Mouse (Mus musculus) inflammation-experienced regulatory T-cells, adult 16 weeks (primary cell): ENCODE data around the gene Ldhd. TPM values are rescaled to one million over a fixed set of nuclear protein-coding genes. Genes with fewer than 3 reads are reported as not detected.

Experiments used
- polyA plus RNA-seq: library from polyadenylated mRNA; unstranded; fragments of 100-300 nt; shearing (Covaris generic); gene quantifications from one replicate; pipeline ENCODE4 v1.2.1, GENCODE M21; 2017

Ldhd gene
- 2.5 TPM for polyA plus RNA-seq

DNA sequence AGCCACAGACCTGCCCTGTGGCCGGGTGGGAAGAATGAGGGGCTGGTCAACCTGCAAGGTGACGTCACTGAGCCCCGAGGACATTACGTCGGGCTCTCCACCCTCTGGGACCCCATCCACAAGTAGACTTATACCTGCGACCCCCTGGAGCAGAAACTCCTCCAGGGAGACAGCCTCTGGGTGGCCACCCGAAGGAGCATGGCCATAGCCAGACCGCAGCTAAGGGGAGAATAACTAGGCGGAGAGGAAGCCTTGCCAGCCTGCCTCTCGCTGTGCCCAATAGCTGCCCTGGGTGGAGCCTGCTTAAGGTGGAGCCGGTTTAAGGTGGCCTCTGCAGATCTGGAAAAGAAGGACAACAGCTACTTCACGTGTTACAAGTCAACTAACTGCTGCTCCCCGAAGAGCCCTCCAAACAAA lies at the start of gene Ldhd:
TSS of gene Ldhd (minus strand) at position 270 of the 417 bp plus-strand sequence.

GRCm38 (mm10) chr8:111643264-111644141 lies 13.3 kb upstream of the Ldhd start, which contains the start of gene Zfp1:
Gene Zfp1, plus strand, starts transcription at chr8:111643401.

Other genes with a start within 250 kb of the Ldhd start
- not detected for gene Fa2h, start 236.6 kb downstream of the Ldhd start, polyA plus RNA-seq
- 6.5 TPM for gene Wdr59, start 108.3 kb downstream of the Ldhd start, polyA plus RNA-seq
- 21.8 TPM for gene Znrf1, start 94.3 kb downstream of the Ldhd start, polyA plus RNA-seq
- gene Zfp1, start 13.0 kb upstream of the Ldhd start, polyA plus RNA-seq, result 49.5 TPM
- gene Ctrb1, start 60.6 kb upstream of the Ldhd start, polyA plus RNA-seq, result not detected
- 0.39 TPM for gene Bcar1, start 113.4 kb upstream of the Ldhd start, polyA plus RNA-seq
- gene Cfdp1, start 223.9 kb upstream of the Ldhd start, polyA plus RNA-seq, result 111 TPM
- 1.4 TPM for gene Tmem170, start 246.4 kb upstream of the Ldhd start, polyA plus RNA-seq